Mouse (Mus musculus): Measurements from ENCODE around the gene Aup1.

DNA sequence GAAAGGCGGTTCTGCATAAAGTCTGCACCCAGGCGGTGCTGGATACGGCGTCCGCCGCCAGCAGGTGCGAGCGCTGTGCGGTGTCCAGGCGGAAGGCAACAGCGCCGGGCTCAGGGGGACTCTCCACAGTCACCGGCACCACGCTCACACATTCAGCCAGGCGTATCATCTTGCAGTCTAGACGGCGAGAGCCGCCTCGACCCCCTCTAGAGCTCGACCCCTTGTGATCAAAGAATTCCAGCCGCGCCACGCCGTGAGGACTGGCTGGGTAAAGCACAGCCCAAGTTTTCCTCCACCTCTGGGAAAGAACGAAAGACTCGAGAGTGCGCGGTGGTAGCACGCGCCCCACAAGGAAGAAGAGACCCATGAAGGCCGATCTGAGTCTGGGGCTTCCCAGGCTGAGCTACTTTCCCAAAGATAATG, 21.5 kb upstream of the Aup1 start:
- TF ChIP-seq MAFK (IDR thresholded peaks at IDR 0.05; ENCODE audit: insufficient read depth, low read depth, low read length) (no peak), ZC3H11A (IDR thresholded peaks at IDR 0.05; ENCODE audit: borderline replicate concordance, low read depth, low read length) (no peak)
